Mouse (Mus musculus) heart, adult 2 months (tissue): ENCODE data around the gene Tenm4. TPM values are rescaled to one million over a fixed set of nuclear protein-coding genes. Genes with fewer than 3 reads are reported as not detected.

Source experiments
- DNase-seq, 2 experiments: peaks; one replicate each; pipeline ENCODE4 v3.0.0; 2021
- H3K27ac ChIP-seq: fragments of 200-600 bp; 2 replicates; pipeline ENCODE4 v1.8.1; 2022
- H3K27me3 ChIP-seq: fragments of 200-500 bp; 2 replicates; pipeline ENCODE4 v1.6.1; 2012; ENCODE audit warnings: mild to moderate bottlenecking, low read length, inconsistent platforms, mixed read lengths; ENCODE audit not compliant: control insufficient read depth, insufficient read depth
- H3K36me3 ChIP-seq: fragments of 200-500 bp; 2 replicates; pipeline ENCODE4 v1.6.1; 2012; ENCODE audit warnings: low read length, inconsistent platforms; ENCODE audit not compliant: control insufficient read depth, insufficient read depth
- H3K4me1 ChIP-seq: fragments of 200-500 bp; 2 replicates; pipeline ENCODE4 v1.6.1; 2011; ENCODE audit warnings: low read length; ENCODE audit not compliant: control insufficient read depth, insufficient read depth
- H3K4me3 ChIP-seq: fragments of 200-600 bp; 2 replicates; pipeline ENCODE4 v1.8.1; 2022
- H3K79me2 ChIP-seq: fragments of 200-500 bp; replicated peaks from 2 replicates; pipeline ENCODE4 v1.6.1; 2012; ENCODE audit warnings: mild to moderate bottlenecking, inconsistent platforms, low read length, moderate library complexity, mixed read lengths; ENCODE audit not compliant: control insufficient read depth, insufficient read depth
- H3K9ac ChIP-seq: fragments of 200-500 bp; 2 replicates; pipeline ENCODE4 v1.6.1; 2012; ENCODE audit warnings: low read depth, mild to moderate bottlenecking, control low read depth, inconsistent platforms, low read length, mixed read lengths
- CTCF ChIP-seq: fragments of 200-600 bp; IDR thresholded peaks from 2 replicates; pipeline ENCODE4 v1.8.1; 2022; ENCODE audit warnings: antibody characterized with exemption, mild to moderate bottlenecking, moderate library complexity
- EP300 ChIP-seq: fragments of 200-500 bp; IDR thresholded peaks from 2 replicates; pipeline ENCODE4 v1.6.1; 2011; ENCODE audit warnings: low read depth, low read length, control low read depth; ENCODE audit not compliant: insufficient read depth
- POLR2A ChIP-seq: fragments of 200-500 bp; IDR thresholded peaks from 2 replicates; pipeline ENCODE4 v1.6.1; 2011; ENCODE audit warnings: mild to moderate bottlenecking, low read depth, low read length, control low read depth; ENCODE audit not compliant: insufficient read depth
- WGBS: fragments of 180-500 bp; shearing (Covaris S2); methylation state at CpG from one replicate; pipeline ENCODE4 v1.1.7; 2018; 5-methylcytosine and 5-hydroxymethylcytosine counted together
- intact Hi-C: fragments of 180-260 bp; cut with DNase I; formaldehyde crosslinking; loops from one replicate; pipeline ENCODE4 v1.15.1; 2025
- polyA plus RNA-seq: library from polyadenylated mRNA; depleted of rRNA; stranded (reverse); fragments of >200 nt; gene quantifications from 2 replicates; pipeline ENCODE4 v1.2.3, GENCODE M21; 2012
- total RNA-seq, 2 experiments: library from RNA; stranded (reverse); gene quantifications; 2 replicates each; pipeline ENCODE4 v1.2.3; 2021

Tenm4 gene
- total and polyA plus RNA-seq, 3 experiments: 0.34 to 1.3 (median 0.74) TPM

- Histone ChIP-seq H3K79me2 (no peaks in the 10 kb centered on the region), H3K9ac (no peak overlapping the region), H3K36me3 (no peaks in the 10 kb centered on the region), H3K4me3 (no peak overlapping the region), H3K4me1 (no peaks in the 10 kb centered on the region), H3K27me3 (no peaks in the 10 kb centered on the region), H3K27ac (no peak overlapping the region)
- no peak for DNase-seq
- no peak for TF ChIP-seq POLR2A
- no peak for TF ChIP-seq CTCF
- no peak for TF ChIP-seq EP300
- 92% methylated on average over 1 of the region's 1 CpGs for WGBS
- intact Hi-C loops: no loop called here
These were observed 733.9 kb downstream of the Tenm4 start for GRCm38 (mm10) chr7:96904936-96905335.

GRCm38 (mm10) chr7:96905422-96905821 is 734.4 kb downstream of the Tenm4 start:
- H3K27me3 ChIP-seq: no peaks in the 10 kb centered on the region
- DNase-seq: no peak
- 93% methylated on average over 3 of the region's 3 CpGs for WGBS
- no peaks in the 10 kb centered on the region for H3K36me3 ChIP-seq
- no peak overlapping the region for H3K4me3 ChIP-seq
- intact Hi-C loops: no loop called here
- no peak overlapping the region for H3K27ac ChIP-seq
- TF ChIP-seq EP300 (no peak), CTCF (no peak), POLR2A (no peak)
- H3K9ac ChIP-seq: no peak overlapping the region
- no peaks in the 10 kb centered on the region for H3K4me1 ChIP-seq
- H3K79me2 ChIP-seq: no peaks in the 10 kb centered on the region

GRCm38 (mm10) chr7:96906216-96906615 is 735.2 kb downstream of the Tenm4 start:
- Histone ChIP-seq H3K4me1 (no peaks in the 10 kb centered on the region), H3K27me3 (no peaks in the 10 kb centered on the region), H3K4me3 (no peak overlapping the region), H3K9ac (no peak overlapping the region), H3K36me3 (no peaks in the 10 kb centered on the region), H3K27ac (no peak overlapping the region), H3K79me2 (no peaks in the 10 kb centered on the region)
- no peak for TF ChIP-seq POLR2A
- no peak for TF ChIP-seq CTCF
- no peak for TF ChIP-seq EP300
- DNase-seq: no peak
- intact Hi-C loops: no loop called here
- WGBS: 95% methylated on average over 20 of the region's 20 CpGs

- Histone ChIP-seq H3K36me3 (no peaks in the 10 kb centered on the region), H3K27ac (no peak overlapping the region), H3K4me1 (no peaks in the 10 kb centered on the region), H3K79me2 (no peaks in the 10 kb centered on the region), H3K4me3 (no peak overlapping the region), H3K9ac (no peak overlapping the region), H3K27me3 (no peaks in the 10 kb centered on the region)
- WGBS: 58% methylated on average over 16 of the region's 16 CpGs
- no peak for DNase-seq
- TF ChIP-seq EP300 (no peak), POLR2A (no peak), CTCF (no peak)
- intact Hi-C loops: no loop called here
These were observed 737.1 kb downstream of the Tenm4 start for GRCm38 (mm10) chr7:96907971-96908680.

GRCm38 (mm10) chr7:96909856-96910255 is 738.8 kb downstream of the Tenm4 start:
- Histone ChIP-seq H3K79me2 (no peaks in the 10 kb centered on the region), H3K27me3 (no peaks in the 10 kb centered on the region), H3K27ac (no peak overlapping the region), H3K4me3 (no peak overlapping the region), H3K4me1 (no peaks in the 10 kb centered on the region), H3K36me3 (no peaks in the 10 kb centered on the region), H3K9ac (no peak overlapping the region)
- no peak for DNase-seq
- 80% methylated on average over 5 of the region's 5 CpGs for WGBS
- TF ChIP-seq POLR2A (no peak), CTCF (no peak), EP300 (no peak)
- intact Hi-C loops: loop anchor here (10.0 kb wide), 1 partner anchor 1425 kb away; no protein-coding TSS in a partner anchor

GRCm38 (mm10) chr7:96910310-96910960 is 739.4 kb downstream of the Tenm4 start:
- Histone ChIP-seq H3K9ac (no peak overlapping the region), H3K27ac (no peak overlapping the region), H3K27me3 (no peaks in the 10 kb centered on the region), H3K4me3 (no peak overlapping the region), H3K36me3 (no peaks in the 10 kb centered on the region), H3K79me2 (no peaks in the 10 kb centered on the region), H3K4me1 (no peaks in the 10 kb centered on the region)
- intact Hi-C loops: loop anchor here (10.0 kb wide), 1 partner anchor 1426 kb away; no protein-coding TSS in a partner anchor
- no peak for DNase-seq
- TF ChIP-seq CTCF: no peak
- no peak for TF ChIP-seq EP300
- TF ChIP-seq POLR2A: no peak
- WGBS: 84% methylated on average over 12 of the region's 12 CpGs
